Mouse (Mus musculus) olfactory bulb, adult 2 months (tissue): ENCODE results near the gene Il11ra1. TPM values are rescaled to one million over a fixed set of nuclear protein-coding genes. Genes with fewer than 3 reads are reported as not detected.
A peak's percentile ranks its signal among the peaks of the same experiment; 100 is the strongest.
"Not testable (repeated sequence)": the region's sequence is repeated elsewhere in the genome, so short reads cannot be mapped to it uniquely, and the experiment has no call there.

Experiments used
- H3K27ac ChIP-seq: fragments of 200-500 bp; 2 replicates; pipeline ENCODE4 v1.5.1; 2012; ENCODE audit warnings: low read depth, low read length; ENCODE audit not compliant: insufficient read depth
- H3K4me1 ChIP-seq: fragments of 200-500 bp; 2 replicates; pipeline ENCODE4 v1.6.1; 2012; ENCODE audit warnings: low read length; ENCODE audit not compliant: control insufficient read depth, insufficient read depth
- H3K4me3 ChIP-seq: fragments of 200-500 bp; 2 replicates; pipeline ENCODE4 v1.5.1; 2012; ENCODE audit warnings: mild to moderate bottlenecking, low read depth, low read length, moderate library complexity; ENCODE audit not compliant: insufficient read depth
- CTCF ChIP-seq: fragments of 200-500 bp; IDR thresholded peaks from 2 replicates; pipeline ENCODE4 v1.5.1; 2012; ENCODE audit warnings: low read depth, mild to moderate bottlenecking, low read length, moderate library complexity; ENCODE audit not compliant: insufficient read depth
- POLR2A ChIP-seq: fragments of 200-500 bp; IDR thresholded peaks from 2 replicates; pipeline ENCODE4 v1.6.1; 2012; ENCODE audit warnings: mild to moderate bottlenecking, low read depth, low read length, moderate library complexity; ENCODE audit not compliant: insufficient read depth
- WGBS: fragments of 180-500 bp; shearing (Covaris S2); methylation state at CpG from one replicate; pipeline ENCODE4 v1.1.7; 2018; 5-methylcytosine and 5-hydroxymethylcytosine counted together
- polyA plus RNA-seq: library from polyadenylated mRNA; stranded (reverse); fragments of >200 nt; gene quantifications from 2 replicates; pipeline ENCODE4 v1.2.4, GENCODE M21; 2012; ENCODE audit warnings: low replicate concordance; ENCODE audit not compliant: missing spikeins, insufficient read depth, insufficient read length

The Il11ra1 gene
- polyA plus RNA-seq, 1 experiment, result not detected

DNA sequence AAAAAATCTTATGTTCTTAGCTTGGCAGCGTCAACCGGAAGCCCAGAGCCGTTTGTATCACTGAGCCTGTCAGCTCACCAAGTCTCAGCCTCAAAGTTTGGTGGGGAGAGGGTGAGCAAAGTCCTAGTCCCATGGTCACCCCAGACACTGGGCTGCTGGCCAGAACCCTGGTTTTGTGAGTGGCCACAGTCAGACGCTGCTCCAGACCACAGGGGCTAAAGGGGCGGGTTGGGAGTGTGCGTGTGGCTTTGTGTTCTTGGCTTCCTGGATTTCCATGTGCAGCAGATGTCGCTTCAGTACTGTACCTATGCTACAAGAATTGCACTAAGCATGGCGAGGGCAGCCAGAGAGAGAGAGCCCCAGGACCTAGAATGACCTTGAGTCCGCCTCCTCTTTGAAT lies 59.4 kb downstream of the Il11ra1 start:
- Histone ChIP-seq H3K4me3 (no peak overlapping the region), H3K27ac (no peak overlapping the region), H3K4me1 (peaks cover 33% of the 10 kb centered on the region)
- WGBS, result 67% methylated on average over 9 of the region's 9 CpGs
- TF ChIP-seq CTCF, result no peak
- TF ChIP-seq POLR2A, result no peak

DNA sequence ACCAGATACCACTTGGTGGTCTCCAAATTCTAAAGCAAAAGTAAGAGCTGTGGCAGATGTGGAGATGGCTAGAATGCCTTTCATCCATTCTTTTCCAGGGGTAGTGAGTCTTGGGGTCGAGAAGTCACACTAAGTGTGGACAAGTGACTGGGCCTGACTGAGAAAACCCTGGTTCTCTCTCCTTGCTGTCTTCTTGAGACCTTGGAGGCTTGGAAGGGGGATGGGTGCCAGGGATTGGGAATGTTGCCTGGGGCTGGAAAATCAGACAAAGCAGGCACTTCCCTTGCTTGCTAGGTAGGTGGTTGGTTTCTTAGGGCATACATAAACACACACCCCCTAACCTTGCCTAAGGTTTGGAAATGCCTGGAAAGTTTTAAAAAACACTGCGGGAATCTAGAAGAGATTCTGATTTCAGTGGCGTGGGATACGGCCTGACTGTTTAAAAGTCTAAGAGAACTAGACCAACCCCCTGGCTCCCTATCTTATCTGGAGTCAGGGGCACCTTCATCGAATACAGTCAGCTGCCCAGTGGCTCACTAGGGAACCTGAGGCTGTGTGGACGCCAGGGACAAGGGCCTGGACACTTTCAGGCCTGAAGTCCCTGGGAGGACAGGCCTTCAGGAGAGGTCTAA lies 60.0 kb downstream of the Il11ra1 start:
- Histone ChIP-seq H3K4me1 (peaks cover 32% of the 10 kb centered on the region), H3K27ac (no peak overlapping the region), H3K4me3 (no peak overlapping the region)
- TF ChIP-seq CTCF, result no peak
- TF ChIP-seq POLR2A, result no peak
- WGBS, result 68% methylated on average over 6 of the region's 6 CpGs

- H3K27ac ChIP-seq, result no peak overlapping the region
- peaks cover 29% of the 10 kb centered on the region for H3K4me1 ChIP-seq
- 24% methylated on average over 15 of the region's 15 CpGs for WGBS
- H3K4me3 ChIP-seq, result peak overlapping the region; percentile 38
- TF ChIP-seq CTCF, result no peak
- TF ChIP-seq POLR2A, result peak; percentile 22; the same call in 1 of the 2 replicates
Observed at GRCm38 (mm10) chr4:41760288-41760721, 60.5 kb downstream of the Il11ra1 start.

GRCm38 (mm10) chr4:41760911-41761310 lies 61.1 kb downstream of the Il11ra1 start:
- H3K27ac ChIP-seq, result no peak overlapping the region
- peaks cover 29% of the 10 kb centered on the region for H3K4me1 ChIP-seq
- TF ChIP-seq CTCF (no peak), POLR2A (no peak)
- 74% methylated on average over 4 of the region's 4 CpGs for WGBS
- no peak overlapping the region for H3K4me3 ChIP-seq

GRCm38 (mm10) chr4:41761680-41762079 lies 61.9 kb downstream of the Il11ra1 start:
- Histone ChIP-seq H3K27ac (no peak overlapping the region), H3K4me3 (no peak overlapping the region), H3K4me1 (peaks cover 24% of the 10 kb centered on the region)
- TF ChIP-seq CTCF (no peak), POLR2A (no peak)

DNA sequence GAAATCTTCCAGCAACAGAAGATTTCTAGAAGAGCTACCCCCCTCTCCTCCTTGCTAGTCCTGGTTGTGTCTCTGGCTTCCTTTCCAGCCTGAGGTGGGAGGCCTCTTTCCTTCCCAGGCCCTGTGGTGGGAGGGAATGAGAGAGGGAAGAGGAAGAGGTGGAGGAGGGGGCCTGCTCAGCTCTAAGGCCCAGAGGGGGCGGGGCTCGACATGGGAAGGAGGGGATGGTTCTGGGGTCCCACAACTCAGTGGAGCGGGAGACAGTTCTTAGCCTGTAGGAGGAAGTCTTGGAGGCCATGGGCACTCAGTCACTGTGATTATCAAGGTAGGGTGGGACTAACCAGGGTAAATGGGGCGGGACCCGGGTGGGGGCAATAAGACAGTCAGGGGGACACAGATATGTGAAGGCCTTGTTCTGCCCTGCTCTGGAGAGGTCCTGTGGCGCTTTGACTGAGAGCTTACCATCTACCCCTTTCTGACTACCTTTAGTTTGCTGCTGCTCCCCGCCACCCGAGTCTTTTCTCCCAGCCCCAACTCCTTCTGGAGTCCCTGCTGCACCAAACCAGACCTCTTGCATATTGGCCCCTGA lies 62.4 kb downstream of the Il11ra1 start:
- Histone ChIP-seq H3K4me3 (no peak overlapping the region), H3K4me1 (peaks cover 24% of the 10 kb centered on the region), H3K27ac (no peak overlapping the region)
- TF ChIP-seq POLR2A, result no peak
- no peak for TF ChIP-seq CTCF
- 74% methylated on average over 8 of the region's 8 CpGs for WGBS

DNA sequence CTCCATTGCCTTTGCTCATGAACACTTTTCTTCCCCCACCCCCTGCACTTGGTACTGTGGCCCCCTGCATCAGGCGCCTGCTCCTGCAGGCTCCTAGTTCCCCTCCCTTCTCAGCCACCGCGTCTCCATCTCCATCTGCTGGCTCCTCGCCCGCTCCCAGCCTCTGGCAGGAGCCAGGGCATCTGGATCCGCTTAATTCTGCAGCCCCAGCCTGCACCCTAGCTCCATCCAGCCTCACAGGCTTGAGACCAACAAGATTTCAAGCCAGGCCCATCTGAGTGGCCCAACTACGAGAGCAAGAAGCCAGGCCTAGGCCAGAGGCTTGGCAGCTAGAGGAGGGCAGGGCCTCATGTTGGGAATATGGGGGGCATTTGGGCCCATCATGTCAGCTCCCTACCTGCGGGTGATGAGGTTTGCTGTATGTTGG lies 62.9 kb downstream of the Il11ra1 start:
- H3K27ac ChIP-seq, H3K4me3 ChIP-seq: not testable (repeated sequence)
- WGBS, result 60% methylated on average over 8 of the region's 8 CpGs
- H3K4me1 ChIP-seq, result peaks cover 24% of the 10 kb centered on the region

GRCm38 (mm10) chr4:41763176-41763575 lies 63.4 kb downstream of the Il11ra1 start:
- not testable (repeated sequence) for H3K4me3 ChIP-seq, H3K27ac ChIP-seq
- 66% methylated on average over 5 of the region's 6 CpGs for WGBS
- H3K4me1 ChIP-seq, result peaks cover 24% of the 10 kb centered on the region

DNA sequence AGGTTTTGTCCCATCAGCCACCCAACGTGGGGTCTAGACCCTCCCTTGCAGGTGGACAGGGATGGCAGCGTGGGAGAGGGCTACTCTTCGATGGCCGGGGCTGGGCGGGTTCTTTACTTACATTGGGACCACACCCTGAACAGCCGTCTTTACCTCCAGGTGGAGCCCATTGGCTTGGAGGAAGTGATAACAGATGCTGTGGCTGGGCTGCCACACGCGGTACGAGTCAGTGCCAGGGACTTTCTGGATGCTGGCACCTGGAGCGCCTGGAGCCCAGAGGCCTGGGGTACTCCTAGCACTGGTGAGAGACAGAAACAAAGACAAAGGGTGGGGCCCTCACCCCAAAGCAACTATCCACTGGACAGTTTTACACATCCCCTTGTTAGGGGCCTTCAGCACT lies 67.5 kb downstream of the Il11ra1 start:
- WGBS, result 89% methylated on average over 10 of the region's 10 CpGs
- H3K4me3 ChIP-seq, H3K27ac ChIP-seq, H3K4me1 ChIP-seq: not testable (repeated sequence)

GRCm38 (mm10) chr4:41772946-41773345 lies 73.2 kb downstream of the Il11ra1 start:
- 4% methylated on average over 7 of the region's 16 CpGs for WGBS
- not testable (repeated sequence) for H3K4me1 ChIP-seq

DNA sequence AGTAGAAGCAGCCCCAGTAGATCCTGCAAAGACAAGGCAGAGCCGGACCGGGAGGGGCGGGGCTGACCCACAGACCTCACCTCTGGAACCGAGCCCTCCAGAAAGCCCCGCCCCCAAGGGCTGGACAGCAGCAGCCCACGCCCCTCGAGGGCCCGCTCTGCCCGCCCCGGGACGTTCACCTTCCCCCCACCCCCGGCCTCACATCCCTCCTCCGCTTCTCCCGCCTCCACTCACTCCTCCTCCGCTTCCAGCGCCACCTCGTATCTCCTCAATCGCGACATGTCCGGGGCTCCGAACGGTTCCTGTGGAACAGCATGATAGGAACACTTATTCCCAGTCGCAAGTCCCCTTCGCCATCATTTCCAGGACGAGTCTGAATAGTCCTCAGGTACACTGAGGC lies 73.7 kb downstream of the Il11ra1 start:
- not testable (repeated sequence) for H3K4me1 ChIP-seq, H3K27ac ChIP-seq
- peak overlapping the region; percentile 59 for H3K4me3 ChIP-seq
- 1% methylated on average over 20 of the region's 25 CpGs for WGBS

More at GRCm38 (mm10) chr4:41772946-41773345, 73.2 kb downstream of the Il11ra1 start:
- H3K27ac ChIP-seq, result not testable (repeated sequence)
- H3K4me3 ChIP-seq, result peak overlapping the region; percentile 33

DNA sequence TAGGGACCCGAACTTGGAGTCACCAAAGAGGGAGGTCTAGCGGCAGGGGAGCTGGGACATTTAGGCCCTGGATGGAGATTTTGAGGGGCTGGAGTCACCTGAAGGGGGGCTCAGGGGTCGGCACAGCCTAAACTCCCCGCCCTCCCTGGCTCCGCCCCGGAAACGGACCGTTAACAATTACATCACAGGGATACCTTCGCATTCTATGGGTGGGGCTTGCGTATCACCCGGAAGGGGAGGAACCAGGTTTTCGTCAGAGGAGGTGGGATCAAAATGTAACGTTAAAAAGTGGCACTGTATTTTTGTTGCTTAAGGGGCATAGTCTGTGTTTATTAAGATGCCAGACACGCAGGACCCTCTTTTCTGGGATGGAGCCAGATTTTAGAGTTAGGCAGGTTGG lies 74.2 kb downstream of the Il11ra1 start, which contains the start of gene Ccl27a:
Gene Ccl27a, minus strand, starts transcription at position 246 of the 400 bp plus-strand sequence.
- 5% methylated on average over 12 of the region's 14 CpGs for WGBS
- H3K4me1 ChIP-seq, H3K27ac ChIP-seq: not testable (repeated sequence)
- H3K4me3 ChIP-seq, result peak within 1 kb of the TSS; percentile 59

GRCm38 (mm10) chr4:41774506-41774905 lies 74.7 kb downstream of the Il11ra1 start:
- 77% methylated on average over 3 of the region's 3 CpGs for WGBS
- not testable (repeated sequence) for H3K4me3 ChIP-seq, H3K4me1 ChIP-seq, H3K27ac ChIP-seq

DNA sequence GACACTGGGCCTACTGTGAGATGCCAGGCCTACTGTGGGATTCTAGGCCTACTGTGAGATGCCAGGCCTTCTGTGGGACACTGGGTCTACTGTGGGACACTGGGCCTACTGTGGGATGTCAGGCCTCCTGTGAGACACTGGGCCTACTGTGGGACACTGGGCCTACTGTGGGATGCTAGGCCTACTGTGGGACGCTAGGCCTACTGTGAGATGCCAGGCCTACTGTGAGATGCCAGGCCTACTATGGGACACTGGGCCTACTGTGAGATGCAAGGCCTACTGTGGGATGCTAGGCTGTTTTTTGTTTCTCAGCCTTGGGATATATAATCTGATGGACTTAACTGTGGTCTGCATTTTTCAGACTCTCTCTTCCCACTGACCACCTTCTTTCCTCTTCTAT lies 76.1 kb downstream of the Il11ra1 start:
- WGBS, result 96% methylated on average over 1 of the region's 1 CpGs

More for the DNA sequence above, 76.1 kb downstream of the Il11ra1 start:
- not testable (repeated sequence) for H3K27ac ChIP-seq, H3K4me1 ChIP-seq, H3K4me3 ChIP-seq
